In the genomic region with DNA sequence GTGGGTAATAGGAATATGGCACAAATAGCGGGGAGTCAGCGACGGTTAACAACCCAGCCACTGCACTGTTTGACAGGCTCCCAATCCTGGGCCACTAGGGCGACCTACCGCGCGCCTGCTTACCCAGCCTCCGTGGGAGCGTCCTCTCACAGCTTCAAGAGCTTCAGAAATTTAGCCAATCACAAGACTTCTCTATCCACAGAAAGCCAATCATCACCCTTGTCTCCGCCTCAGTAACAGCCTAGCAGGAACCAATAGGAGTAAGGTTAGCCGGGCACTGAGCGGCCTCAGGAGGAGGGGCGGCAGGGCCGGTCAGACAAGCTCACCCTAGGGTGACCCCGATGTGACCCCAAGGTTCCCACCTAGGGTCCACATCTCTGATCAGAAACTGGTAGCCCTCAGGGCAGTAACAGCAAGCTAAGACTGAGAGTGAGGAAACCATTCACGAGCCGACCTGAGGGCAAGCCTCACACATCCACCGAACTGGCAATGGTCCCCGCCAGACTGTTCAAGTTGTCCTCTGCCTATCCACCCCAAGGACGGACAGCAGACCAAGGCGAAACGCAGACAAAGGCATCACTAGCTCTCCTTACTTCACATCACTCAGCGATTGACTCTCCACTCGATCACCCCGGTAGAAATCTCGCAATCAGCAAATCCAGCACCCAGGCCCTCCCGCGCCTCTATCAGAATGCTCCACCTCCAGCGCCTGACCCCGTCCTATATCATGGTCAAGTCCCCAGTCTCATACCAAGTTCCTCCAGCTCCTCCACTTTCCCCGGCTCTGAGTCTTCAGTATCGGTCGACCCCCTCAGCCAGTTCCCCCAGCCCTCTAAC, we compare ENCODE assay signal across 8 mouse cellular contexts. TPM values are rescaled to one million over a fixed set of nuclear protein-coding genes. Genes with fewer than 3 reads are reported as not detected.
DNase-seq lines count a peak whose midpoint lies in the region; ATAC-seq lines count a peak whose summit lies in the region.

No protein-coding gene starts in this region.

- H3K4me1 ChIP-seq in intestine, embryonic 15.5 days (replicated peaks): peaks cover 38% of the 10 kb centered on the region

- H3K27ac ChIP-seq in intestine, embryonic 15.5 days: peak overlapping the region; percentile 99

- no peaks in the 10 kb centered on the region for H3K9me3 ChIP-seq in intestine, embryonic 15.5 days

- ATAC-seq in intestine, embryonic 15.5 days: peak; percentile 67
- peak; percentile 66 for ATAC-seq in megakaryocyte-erythroid progenitor cell, adult 5-6 weeks (replicated peaks; ENCODE audit: low FRiP score, low TSS enrichment, poor library complexity, severe bottlenecking)

- H3K4me3 ChIP-seq in intestine, embryonic 15.5 days (replicated peaks): peak overlapping the region; percentile 74

- H3K36me3 ChIP-seq in intestine, embryonic 15.5 days: peaks cover 39% of the 10 kb centered on the region

- under 1% methylated on average over 33 of the region's 33 CpGs for WGBS in intestine, embryonic 15.5 days

- peak overlapping the region; percentile 92 for H3K4me2 ChIP-seq in intestine, embryonic 15.5 days (replicated peaks)

- DNase-seq in adrenal gland, adult 18-20 months (ENCODE audit: low spot score in 2 of 2): peak; percentile 67 to 77
- peak; percentile 86 for DNase-seq in embryo, embryonic 9.5 days (ENCODE audit: extremely low spot score)
- peak; percentile 70 to 72 for DNase-seq in gastrocnemius, postnatal 36 days
- peak; percentile 84 to 96 for DNase-seq in left cerebral cortex, postnatal 25 days (ENCODE audit: low spot score in 2 of 2)
- peak; percentile 77 to 90 for DNase-seq in right cerebral cortex, postnatal 36 days (ENCODE audit: low spot score in 2 of 2)
- DNase-seq in urinary bladder, postnatal 36 days (ENCODE audit: low spot score in 2 of 2): peak; percentile 68 to 77

- intact Hi-C loops in gastrocnemius, postnatal 36 days (cut with DNase I): no loop called here
- intact Hi-C loops in left cerebral cortex, postnatal 25 days (cut with DNase I): no loop called here

- no peaks in the 10 kb centered on the region for H3K27me3 ChIP-seq in intestine, embryonic 15.5 days (replicated peaks)

- peak overlapping the region; percentile 82 for H3K9ac ChIP-seq in intestine, embryonic 15.5 days

RNA-seq across cellular contexts. Expression of a gene that starts 4.7 kb away (rescaled TPM):
- 10 to 100 TPM; 32.7 to 34.8 TPM for total RNA-seq in adrenal gland, adult 18-20 months (2021)
- 10 to 100 TPM; 23.0 to 27.2 TPM for total RNA-seq in gastrocnemius, postnatal 36 days (2021)
- polyA plus RNA-seq in intestine, embryonic 15.5 days (2015; fragmentation: Nextera tagmentation; extraction: Ambion mirVana): 23.7 and 24.3 TPM in 2 replicates
- total RNA-seq in left cerebral cortex, postnatal 25 days (2021): 10 to 100 TPM; 23.3 to 25.3 TPM
- 19.3 and 22.1 TPM in 2 replicates for total RNA-seq in megakaryocyte-erythroid progenitor cell, adult 5-6 weeks (2014; fragmentation: Nextera tagmentation)
- total RNA-seq in megakaryocyte-erythroid progenitor cell, adult 5-6 weeks (2017): 1.6 and 2.7 TPM in 2 replicates

RNA-seq across cellular contexts. Expression of a gene that starts 10.7 kb away (rescaled TPM):
- 1 to 10 TPM; 7.9 to 8.8 TPM for total RNA-seq in adrenal gland, adult 18-20 months (2021)
- 1 to 10 TPM; 6.3 to 7.9 TPM for total RNA-seq in gastrocnemius, postnatal 36 days (2021)
- 30.7 and 32.1 TPM in 2 replicates for polyA plus RNA-seq in intestine, embryonic 15.5 days (2015; fragmentation: Nextera tagmentation; extraction: Ambion mirVana)
- total RNA-seq in left cerebral cortex, postnatal 25 days (2021): 1 to 10 TPM; 3.6 to 3.8 TPM
- total RNA-seq in megakaryocyte-erythroid progenitor cell, adult 5-6 weeks (2014; fragmentation: Nextera tagmentation): 0.37 TPM in 1 of 2 replicates, not detected in the other
- not detected in 2 replicates for total RNA-seq in megakaryocyte-erythroid progenitor cell, adult 5-6 weeks (2017)

RNA-seq across cellular contexts. Expression of a gene that starts 13.3 kb away (rescaled TPM):
- 10 to 100 TPM; 41.3 to 50.2 TPM for total RNA-seq in adrenal gland, adult 18-20 months (2021)
- 10 to 100 TPM; 24.6 to 26.2 TPM for total RNA-seq in gastrocnemius, postnatal 36 days (2021)
- polyA plus RNA-seq in intestine, embryonic 15.5 days (2015; fragmentation: Nextera tagmentation; extraction: Ambion mirVana): 22.7 and 24.8 TPM in 2 replicates
- total RNA-seq in left cerebral cortex, postnatal 25 days (2021): 10 to 100 TPM; 35.9 to 41.3 TPM
- total RNA-seq in megakaryocyte-erythroid progenitor cell, adult 5-6 weeks (2014; fragmentation: Nextera tagmentation): 16.2 and 20.9 TPM in 2 replicates
- 36.7 and 41.7 TPM in 2 replicates for total RNA-seq in megakaryocyte-erythroid progenitor cell, adult 5-6 weeks (2017)

RNA-seq across cellular contexts. Expression of a gene that starts 13.5 kb away (rescaled TPM):
- total RNA-seq in adrenal gland, adult 18-20 months (2021): 100 to 1,000 TPM; 139 to 162 TPM
- total RNA-seq in gastrocnemius, postnatal 36 days (2021): 10 to 100 TPM; 58.8 to 67.0 TPM
- polyA plus RNA-seq in intestine, embryonic 15.5 days (2015; fragmentation: Nextera tagmentation; extraction: Ambion mirVana): 154 and 182 TPM in 2 replicates
- 100 to 1,000 TPM; 105 to 109 TPM for total RNA-seq in left cerebral cortex, postnatal 25 days (2021)
- total RNA-seq in megakaryocyte-erythroid progenitor cell, adult 5-6 weeks (2014; fragmentation: Nextera tagmentation): 161 and 169 TPM in 2 replicates
- 156 and 170 TPM in 2 replicates for total RNA-seq in megakaryocyte-erythroid progenitor cell, adult 5-6 weeks (2017)

RNA-seq across cellular contexts. Expression of a gene that starts 39.6 kb away (rescaled TPM):
- total RNA-seq in adrenal gland, adult 18-20 months (2021): 100 to 1,000 TPM in 1 of 2 experiments, 10 to 100 TPM in 1; 87.6 to 109 TPM
- total RNA-seq in gastrocnemius, postnatal 36 days (2021): 10 to 100 TPM in 1 of 2 experiments, 1 to 10 TPM in 1; 7.6 to 11.2 TPM
- polyA plus RNA-seq in intestine, embryonic 15.5 days (2015; fragmentation: Nextera tagmentation; extraction: Ambion mirVana): 39.9 and 44.1 TPM in 2 replicates
- 100 to 1,000 TPM; 449 to 474 TPM for total RNA-seq in left cerebral cortex, postnatal 25 days (2021)
- 45.7 and 57.3 TPM in 2 replicates for total RNA-seq in megakaryocyte-erythroid progenitor cell, adult 5-6 weeks (2014; fragmentation: Nextera tagmentation)
- 21.0 and 49.2 TPM in 2 replicates for total RNA-seq in megakaryocyte-erythroid progenitor cell, adult 5-6 weeks (2017)

Comparison
In these comparisons a context has a peak if more than half of its experiments do, and no peak if none do; other contexts are left out.
1. Peak in every context shown above with its lines: DNase-seq, ATAC-seq, H3K4me3 ChIP-seq and H3K27ac ChIP-seq.